Mouse (Mus musculus) liver, embryonic 14.5 days (tissue): ENCODE measurements around the gene Rnf220. TPM values are rescaled to one million over a fixed set of nuclear protein-coding genes. Genes with fewer than 3 reads are reported as not detected.

Experiments
- ATAC-seq: fragments of 200-750 bp; cut with Nextera tagmentation; 2 replicates; pipeline ENCODE4 v1.8.0; 2017; ENCODE audit warnings: moderate number of reproducible peaks, mild to moderate bottlenecking, moderate library complexity; ENCODE audit not compliant: insufficient read depth
- DNase-seq, 3 experiments: peaks; one replicate each; pipeline ENCODE4 v3.0.0-alpha.2; 2012 to 2013; ENCODE audit warnings: low read depth in 3 of 3, low spot score in 3 of 3
- H3K27ac ChIP-seq: fragments of 300-500 bp; sonication (generic); 2 replicates; pipeline ENCODE4 v1.5.1; 2014; ENCODE audit warnings: moderate library complexity, mild to moderate bottlenecking, control low read depth, inconsistent platforms
- H3K27me3 ChIP-seq: fragments of 300-500 bp; sonication (generic); 2 replicates; pipeline ENCODE4 v1.6.1; 2014; ENCODE audit warnings: mild to moderate bottlenecking, low read length, moderate library complexity; ENCODE audit not compliant: control insufficient read depth, insufficient read depth
- H3K36me3 ChIP-seq: fragments of 300-500 bp; sonication (generic); replicated peaks from 2 replicates; pipeline ENCODE4 v1.6.1; 2014; ENCODE audit warnings: low read depth; ENCODE audit not compliant: control insufficient read depth, insufficient read depth
- H3K4me1 ChIP-seq, 2 experiments: fragments of 200-500 bp in 1 of 2; fragments of 300-500 bp in 1 of 2; sonication (generic) in 1 of 2; replicated peaks; 2 replicates each; pipeline ENCODE4 v1.6.1; 2012 to 2014; ENCODE audit warnings: antibody characterized with exemption in 1 of 2, inconsistent platforms in 1 of 2, low read length in 1 of 2; ENCODE audit not compliant: control insufficient read depth in 2 of 2, insufficient read depth in 2 of 2
- H3K4me2 ChIP-seq: fragments of 300-500 bp; sonication (generic); 2 replicates; pipeline ENCODE4 v1.6.1; 2014; ENCODE audit warnings: low read depth, mild to moderate bottlenecking, control low read depth, moderate library complexity
- H3K4me3 ChIP-seq, 2 experiments: fragments of 200-500 bp in 1 of 2; fragments of 300-500 bp in 1 of 2; sonication (generic) in 1 of 2; 2 replicates each; pipeline ENCODE4 v1.5.1; 2012 to 2014; ENCODE audit warnings: low read depth in 2 of 2, low read length in 2 of 2, mild to moderate bottlenecking in 2 of 2, control low read depth in 1 of 2, inconsistent platforms in 1 of 2, moderate library complexity in 1 of 2; ENCODE audit not compliant: insufficient read depth in 1 of 2
- H3K9ac ChIP-seq: fragments of 300-500 bp; sonication (generic); replicated peaks from 2 replicates; pipeline ENCODE4 v1.6.1; 2014; ENCODE audit warnings: mild to moderate bottlenecking, control low read depth, moderate library complexity
- H3K9me3 ChIP-seq: fragments of 300-500 bp; sonication (generic); 2 replicates; pipeline ENCODE4 v1.6.1; 2016; ENCODE audit warnings: low read length, mixed read lengths; ENCODE audit not compliant: control insufficient read depth
- CTCF ChIP-seq: IDR thresholded peaks from 2 replicates; pipeline ENCODE4 v1.5.1; 2016; ENCODE audit warnings: antibody characterized with exemption, low read depth, control low read depth
- EP300 ChIP-seq: IDR thresholded peaks from 2 replicates; pipeline ENCODE4 v1.6.1; 2016; ENCODE audit warnings: antibody characterized with exemption, low read depth
- WGBS: fragments of 180-500 bp; shearing (Covaris S2); extraction: QIAGEN DNeasy Blood & Tissue Kit; methylation state at CpG from one replicate; pipeline ENCODE4 v1.1.7; 2014; ENCODE audit not compliant: insufficient replicate concordance; 5-methylcytosine and 5-hydroxymethylcytosine counted together
- polyA plus RNA-seq, 2 experiments: library from polyadenylated mRNA; depleted of rRNA in 1 of 2; stranded (reverse) in 1 of 2; unstranded in 1 of 2; fragments of >200 nt; fragmentation: Nextera tagmentation in 1 of 2; extraction: Ambion mirVana in 1 of 2; gene quantifications; 2 replicates each; pipeline versions ENCODE4 v1.2.1 to v1.2.3; 2012 to 2014

Rnf220 gene
- polyA plus RNA-seq, 2 experiments: 17.9 to 29.1 TPM

DNA sequence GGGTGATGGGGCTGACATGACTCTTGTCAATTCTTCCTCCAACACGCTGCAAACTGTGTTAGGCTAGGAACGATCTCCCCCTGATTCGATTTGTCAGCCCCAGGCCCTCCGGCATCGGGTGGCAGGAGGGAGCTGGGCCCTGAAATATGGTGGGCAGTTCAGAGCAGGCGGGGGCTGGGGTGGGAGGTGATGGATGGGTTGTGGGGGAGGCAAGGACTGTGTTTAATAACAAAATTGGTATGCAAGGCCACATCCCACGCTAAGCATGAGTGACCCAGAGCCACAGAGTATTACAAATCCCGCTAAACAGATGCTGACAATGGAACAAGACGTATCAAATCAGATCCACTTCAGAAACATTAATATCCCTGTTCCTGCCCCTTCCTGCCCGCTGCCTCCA lies 196.9 kb downstream of the Rnf220 start:
- no peaks in the 10 kb centered on the region for H3K36me3 ChIP-seq
- no peaks in the 10 kb centered on the region for H3K9me3 ChIP-seq
- no peaks in the 10 kb centered on the region for H3K4me1 ChIP-seq
- WGBS: 71% methylated on average over 10 of the region's 10 CpGs
- peaks cover 35% of the 10 kb centered on the region for H3K27me3 ChIP-seq
- no peak overlapping the region for H3K4me2 ChIP-seq
- H3K4me3 ChIP-seq: no peak overlapping the region
- H3K9ac ChIP-seq: no peak overlapping the region
- no peak overlapping the region for H3K27ac ChIP-seq
- no peak for ATAC-seq
- TF ChIP-seq CTCF (no peak), EP300 (no peak)
- no peak for DNase-seq

GRCm38 (mm10) chr4:117297819-117298218 lies 199.0 kb downstream of the Rnf220 start:
- ATAC-seq (no peak), DNase-seq (no peak)
- Histone ChIP-seq H3K27ac (no peak overlapping the region), H3K4me2 (no peak overlapping the region), H3K36me3 (no peaks in the 10 kb centered on the region), H3K9me3 (no peaks in the 10 kb centered on the region), H3K27me3 (peaks cover 14% of the 10 kb centered on the region), H3K4me1 (no peaks in the 10 kb centered on the region), H3K4me3 (no peak overlapping the region), H3K9ac (no peak overlapping the region)
- WGBS: 67% methylated on average over 9 of the region's 9 CpGs
- TF ChIP-seq EP300 (no peak), CTCF (no peak)

DNA sequence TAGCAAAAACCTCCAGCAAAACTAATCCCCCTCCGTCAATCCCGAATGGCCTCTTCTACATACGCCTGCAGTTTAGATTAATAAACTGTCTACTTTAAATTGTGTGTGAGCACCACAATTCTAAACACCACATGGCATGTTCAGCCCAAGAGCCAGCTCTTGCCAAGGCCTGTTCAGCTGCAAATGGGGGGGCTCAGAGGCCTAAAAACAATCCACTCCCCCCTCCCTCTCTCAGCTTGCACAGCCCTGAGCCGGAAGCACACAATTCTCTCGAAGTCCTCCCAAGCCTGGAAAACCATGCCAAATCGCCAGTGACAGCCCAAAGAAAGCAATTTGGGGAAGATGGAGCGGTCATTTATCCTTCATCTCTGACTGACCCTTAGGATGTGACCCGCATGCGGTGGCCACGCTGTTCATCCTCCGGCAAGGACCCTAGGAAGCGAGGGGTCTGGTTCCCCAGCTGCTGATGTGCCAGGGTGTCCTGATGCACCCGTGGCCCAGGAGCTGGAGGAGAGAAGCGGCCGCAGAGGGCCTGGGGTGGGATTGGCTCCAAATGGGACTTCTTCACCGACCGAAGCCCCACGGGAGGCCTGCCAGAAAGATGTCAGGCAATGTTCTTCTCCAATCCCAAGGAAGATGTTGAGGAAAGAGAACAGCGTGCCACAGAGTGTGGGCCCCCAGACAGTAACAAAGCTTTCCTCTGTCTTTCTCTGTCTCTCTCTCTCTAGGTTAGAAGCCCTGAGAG lies 199.8 kb downstream of the Rnf220 start:
- no peak overlapping the region for H3K4me2 ChIP-seq
- H3K9me3 ChIP-seq: no peaks in the 10 kb centered on the region
- DNase-seq (no peak), ATAC-seq (no peak)
- no peak for TF ChIP-seq CTCF
- TF ChIP-seq EP300: no peak
- no peak overlapping the region for H3K9ac ChIP-seq
- H3K27me3 ChIP-seq: peaks cover 6% of the 10 kb centered on the region
- no peaks in the 10 kb centered on the region for H3K4me1 ChIP-seq
- 80% methylated on average over 19 of the region's 19 CpGs for WGBS
- no peak overlapping the region for H3K4me3 ChIP-seq
- H3K27ac ChIP-seq: no peak overlapping the region
- no peaks in the 10 kb centered on the region for H3K36me3 ChIP-seq

DNA sequence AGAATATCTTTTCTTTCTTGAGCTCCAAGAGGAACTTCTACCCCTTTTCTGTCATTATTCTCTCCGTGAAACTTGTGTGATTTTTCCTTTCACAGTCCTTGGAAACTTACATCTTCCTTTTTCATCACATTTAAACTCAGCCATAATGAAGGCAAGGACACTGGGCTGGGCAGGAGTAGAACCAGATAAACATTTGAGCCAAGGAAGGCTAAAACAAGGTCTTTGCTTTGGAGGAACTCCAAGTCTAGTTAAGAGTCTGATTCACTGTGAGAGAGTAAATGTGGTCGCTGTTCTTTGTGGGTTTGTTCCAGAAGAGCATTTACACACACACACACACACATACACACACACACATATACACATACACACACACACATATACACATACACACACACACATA lies 205.2 kb downstream of the Rnf220 start:
- ATAC-seq (no peak), DNase-seq (no peak)
- Histone ChIP-seq H3K27ac (no peak overlapping the region), H3K4me3 (no peak overlapping the region), H3K36me3 (peaks cover 8% of the 10 kb centered on the region), H3K9ac (no peak overlapping the region), H3K9me3 (no peaks in the 10 kb centered on the region), H3K4me1 (peaks cover 6 to 16% of the 10 kb centered on the region in 2 experiments; a peak in 3 of 4 replicates), H3K4me2 (no peak overlapping the region), H3K27me3 (no peaks in the 10 kb centered on the region)
- 53% methylated on average over 2 of the region's 2 CpGs for WGBS
- TF ChIP-seq CTCF: no peak
- TF ChIP-seq EP300: no peak

GRCm38 (mm10) chr4:117288927-117289801 lies 207.7 kb downstream of the Rnf220 start:
- peak; percentile 85 for ATAC-seq
- H3K36me3 ChIP-seq: peaks cover 26% of the 10 kb centered on the region
- H3K4me1 ChIP-seq: peaks cover 6 to 16% of the 10 kb centered on the region in 2 experiments; a peak in 3 of 4 replicates
- TF ChIP-seq CTCF: no peak
- no peak for TF ChIP-seq EP300
- peak; percentile 50 to 57 (median 54) for DNase-seq
- H3K9me3 ChIP-seq: no peaks in the 10 kb centered on the region
- peak overlapping the region; percentile 96 for H3K4me2 ChIP-seq
- H3K9ac ChIP-seq: peak overlapping the region; percentile 90
- WGBS: under 1% methylated on average over 77 of the region's 80 CpGs
- peak overlapping the region; percentile 81 for H3K27ac ChIP-seq
- no peaks in the 10 kb centered on the region for H3K27me3 ChIP-seq
- H3K4me3 ChIP-seq: peak overlapping the region; percentile 90 to 94
